Mouse (Mus musculus) adrenal gland, adult 8-10 months (tissue): ENCODE results near the gene Hsd17b1. TPM values are rescaled to one million over a fixed set of nuclear protein-coding genes. Genes with fewer than 3 reads are reported as not detected.

ENCODE experiments used
- DNase-seq: peaks from one replicate; pipeline ENCODE4 v3.0.0; 2022
- total RNA-seq, 4 experiments: library from RNA; stranded (reverse); gene quantifications; 2 replicates each; pipeline ENCODE4 v1.2.4; 2022

Gene Hsd17b1
- total RNA-seq, 4 experiments from 2014 or later = 1.7 to 2.4 (median 2.0) TPM

- DNase-seq = no peak
Observed at GRCm38 (mm10) chr11:101061049-101061448, 17.2 kb upstream of the Hsd17b1 start.

DNA sequence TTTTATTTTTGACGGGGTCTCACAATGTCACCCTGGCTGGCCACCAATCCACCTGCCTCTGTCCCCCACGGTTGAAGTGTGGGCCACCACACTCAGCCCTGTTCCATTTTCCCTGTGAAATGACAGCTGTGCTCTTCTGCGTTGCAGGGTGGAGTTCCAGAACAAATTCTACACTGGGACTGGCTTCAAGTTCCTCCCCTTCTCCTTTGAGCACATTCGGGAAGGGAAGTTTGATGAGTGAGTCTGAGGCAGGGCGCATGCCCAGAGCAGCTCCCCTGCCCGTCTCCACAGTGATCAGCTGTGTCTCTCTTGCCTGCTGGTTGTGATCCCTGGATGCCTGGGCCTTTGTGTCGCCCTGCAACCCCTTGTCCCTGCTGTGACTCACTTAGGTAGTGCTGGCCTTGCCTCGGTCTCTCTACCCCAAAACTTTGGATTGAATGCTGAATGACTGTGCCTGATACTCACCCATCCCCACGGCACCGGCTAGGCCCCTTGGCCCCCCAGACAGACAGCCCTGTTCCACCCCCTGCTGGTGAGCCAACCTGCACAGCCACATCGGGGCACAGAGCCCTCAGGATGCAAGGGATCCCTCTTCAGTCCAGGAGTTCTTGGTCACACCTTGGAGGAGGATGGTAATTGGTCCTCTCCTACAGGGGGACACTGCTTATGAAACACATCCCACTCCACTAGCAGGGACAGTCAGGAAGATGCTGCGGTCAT, 15.9 kb upstream of the Hsd17b1 start:
- peak; percentile 45 for DNase-seq

DNA sequence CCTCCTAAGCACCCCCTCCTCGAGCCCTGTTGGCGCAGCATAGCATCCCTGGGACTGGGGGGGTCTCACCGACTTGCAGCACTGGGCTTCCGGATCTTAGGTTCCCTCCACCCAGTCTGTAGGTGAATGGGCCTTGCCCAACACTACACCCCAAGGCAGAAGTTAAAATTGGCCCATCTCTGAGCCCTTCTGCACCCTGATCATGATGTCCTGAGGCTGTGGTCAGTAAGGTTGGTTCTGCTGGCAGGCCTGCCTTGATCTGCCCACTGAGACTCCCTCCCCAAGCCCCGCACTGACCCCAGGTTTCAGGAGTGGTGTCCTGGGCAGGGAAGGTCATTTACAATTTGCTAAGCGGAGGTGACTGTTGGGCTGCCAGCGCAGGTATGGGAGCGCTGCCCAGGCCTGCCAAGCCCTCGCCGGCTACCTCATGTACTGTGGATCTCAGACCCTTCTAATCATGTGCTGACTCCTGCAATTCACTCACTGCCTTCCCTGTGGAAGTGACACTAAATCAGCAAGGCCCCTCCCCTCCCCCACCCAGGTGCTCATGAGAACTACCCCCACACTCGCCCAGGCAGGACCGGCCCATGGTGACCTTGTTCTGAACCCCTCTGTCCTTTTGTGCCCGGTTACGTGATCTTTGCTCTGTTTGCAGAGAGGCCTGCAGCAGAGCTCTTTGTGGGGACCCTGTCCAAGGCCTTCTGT, 15.1 kb upstream of the Hsd17b1 start:
- DNase-seq = peak; percentile 15

- DNase-seq = peak; percentile 58
Observed at GRCm38 (mm10) chr11:101063676-101064327, 14.4 kb upstream of the Hsd17b1 start.

DNA sequence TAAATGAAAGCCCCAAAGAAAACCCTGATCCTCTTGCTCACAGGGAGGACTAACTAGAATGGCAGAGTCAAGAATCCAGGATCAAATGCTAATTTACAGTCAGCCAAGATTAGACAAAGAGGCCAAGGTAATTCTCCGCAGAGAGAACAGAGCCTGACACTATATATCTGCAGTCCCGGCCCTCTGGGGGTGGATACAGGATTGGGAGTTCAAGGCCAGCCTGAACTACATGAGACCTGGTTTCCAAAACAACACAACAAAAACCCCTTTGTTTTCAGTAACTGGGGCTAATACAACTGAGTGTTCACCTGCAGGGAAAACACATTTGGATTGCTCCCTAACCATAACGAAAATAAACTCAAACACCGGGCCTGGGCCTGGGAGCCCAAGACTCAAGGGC, 13.7 kb upstream of the Hsd17b1 start:
- DNase-seq = peak; percentile 35

- peak; percentile 68 for DNase-seq
Observed at GRCm38 (mm10) chr11:101065002-101065401, 13.2 kb upstream of the Hsd17b1 start.

DNA sequence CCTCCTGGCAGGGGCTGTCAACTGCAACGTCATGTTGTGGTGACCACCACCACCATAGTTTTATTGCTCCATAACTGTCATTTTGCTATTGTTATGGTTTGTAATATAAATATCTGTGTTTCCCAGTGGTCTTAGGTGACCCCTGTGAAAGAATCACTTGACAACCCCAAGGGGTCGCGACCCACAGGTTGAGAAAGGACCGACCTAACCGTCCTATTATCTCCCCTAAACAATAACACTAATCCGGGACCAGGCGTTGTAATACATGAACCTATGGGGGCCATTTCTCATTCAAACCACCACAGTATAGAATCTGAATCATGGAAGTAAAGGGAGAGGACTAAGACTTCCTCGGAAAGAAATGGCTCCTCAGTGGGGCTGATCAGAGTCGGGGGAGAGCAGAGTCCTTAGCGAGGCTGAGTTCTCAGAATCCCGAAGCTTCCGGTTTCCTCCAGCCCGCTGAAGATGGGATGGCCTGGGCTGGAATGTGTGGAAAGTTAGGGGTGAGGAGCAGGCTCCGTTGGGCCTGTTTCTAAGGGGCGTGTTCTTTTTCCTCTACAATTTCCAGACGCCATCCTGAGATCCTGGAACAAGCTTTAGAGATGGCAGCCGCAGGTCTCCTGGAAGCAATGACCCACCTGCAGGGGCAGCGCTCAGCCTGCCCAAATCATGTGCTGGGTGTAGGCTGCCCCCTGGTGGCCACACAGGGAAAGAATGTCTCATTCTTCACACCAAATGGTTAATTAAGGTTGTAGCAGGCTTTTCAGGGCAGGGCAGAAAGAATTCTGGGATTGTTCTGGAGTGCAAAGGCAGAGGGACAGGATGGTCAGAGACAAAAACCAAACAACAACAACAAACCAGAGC, 11.4 kb upstream of the Hsd17b1 start:
- DNase-seq = peak; percentile 71

DNA sequence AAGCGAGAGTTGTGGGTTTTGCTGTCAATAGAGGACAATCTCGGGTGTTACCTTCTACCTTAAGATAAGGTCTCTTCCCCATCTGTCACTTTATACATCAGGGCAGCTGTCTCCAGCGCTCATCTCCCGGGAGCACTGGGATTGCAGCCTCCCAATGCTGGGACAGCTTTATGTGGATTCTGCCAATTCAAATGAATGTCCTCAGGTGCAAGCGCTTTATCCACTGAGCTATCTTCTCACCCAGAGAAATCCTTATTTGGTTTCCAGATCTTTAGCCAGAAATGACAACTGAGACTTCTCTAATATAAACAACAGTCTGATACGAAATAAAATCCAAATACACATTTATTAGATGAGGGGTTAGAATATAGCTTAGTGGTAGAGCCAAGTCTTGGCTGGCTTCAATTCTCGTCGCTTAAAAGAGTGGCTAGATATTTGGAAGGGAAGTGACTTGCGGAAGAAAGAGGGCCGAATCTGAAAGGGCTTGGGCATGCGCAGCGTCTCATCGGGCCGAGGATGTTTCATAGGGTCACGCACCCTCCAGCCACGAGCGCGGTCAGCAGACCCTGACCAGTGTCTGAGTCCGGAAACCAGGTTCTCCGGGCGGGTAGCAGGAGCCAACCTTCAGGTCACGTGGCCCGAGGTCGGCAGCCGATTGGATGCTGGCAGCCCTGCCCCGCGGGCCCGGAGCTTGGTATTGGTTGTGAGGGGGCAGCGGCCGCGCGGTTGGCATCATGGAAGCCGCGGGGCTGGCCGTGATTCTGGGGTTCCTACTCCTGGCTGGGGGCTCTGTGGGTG, 8.6 kb upstream of the Hsd17b1 start, which contains the start of gene Naglu:
Naglu (plus strand) TSS at position 622 of the 798 bp plus-strand sequence.
- peak; percentile 96 for DNase-seq

DNA sequence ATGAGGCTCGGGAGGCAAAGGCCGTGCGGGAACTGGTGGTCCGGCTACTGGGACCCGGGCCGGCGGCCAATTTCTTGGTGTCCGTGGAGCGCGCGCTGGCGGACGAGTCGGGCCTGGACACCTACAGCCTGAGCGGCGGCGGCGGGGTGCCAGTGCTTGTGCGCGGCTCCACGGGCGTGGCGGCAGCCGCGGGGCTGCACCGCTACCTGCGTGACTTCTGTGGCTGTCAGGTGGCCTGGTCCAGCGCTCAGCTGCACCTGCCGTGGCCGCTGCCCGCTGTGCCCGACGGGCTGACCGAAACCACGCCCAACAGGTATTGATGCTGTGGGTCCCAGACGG, 8.1 kb upstream of the Hsd17b1 start:
- no peak for DNase-seq

- no peak for DNase-seq
Observed at GRCm38 (mm10) chr11:101070987-101071386, 7.2 kb upstream of the Hsd17b1 start.

- DNase-seq = peak; percentile 12
Observed at GRCm38 (mm10) chr11:101071810-101072428, 6.3 kb upstream of the Hsd17b1 start.

DNA sequence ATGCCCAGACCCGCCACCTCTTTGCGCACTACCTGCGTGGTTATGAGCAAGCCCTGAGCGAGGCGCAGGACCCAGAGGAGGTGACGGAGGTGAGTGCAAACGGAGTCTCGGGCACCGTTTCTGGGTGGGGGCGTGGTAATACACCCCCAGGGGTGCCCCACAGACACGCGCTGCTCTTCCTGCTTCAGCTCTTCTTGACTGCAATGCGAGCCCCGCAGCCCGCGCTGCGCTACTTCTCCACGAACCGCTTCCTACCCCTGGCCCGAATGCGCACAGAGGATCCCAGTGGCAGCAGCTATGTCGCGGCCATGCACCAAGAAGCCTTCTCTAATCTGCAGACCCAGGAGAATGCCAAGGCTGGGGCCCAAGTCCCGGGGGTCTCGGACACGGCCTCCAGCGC, 1.5 kb downstream of the Hsd17b1 start:
- peak; percentile 20 for DNase-seq

DNA sequence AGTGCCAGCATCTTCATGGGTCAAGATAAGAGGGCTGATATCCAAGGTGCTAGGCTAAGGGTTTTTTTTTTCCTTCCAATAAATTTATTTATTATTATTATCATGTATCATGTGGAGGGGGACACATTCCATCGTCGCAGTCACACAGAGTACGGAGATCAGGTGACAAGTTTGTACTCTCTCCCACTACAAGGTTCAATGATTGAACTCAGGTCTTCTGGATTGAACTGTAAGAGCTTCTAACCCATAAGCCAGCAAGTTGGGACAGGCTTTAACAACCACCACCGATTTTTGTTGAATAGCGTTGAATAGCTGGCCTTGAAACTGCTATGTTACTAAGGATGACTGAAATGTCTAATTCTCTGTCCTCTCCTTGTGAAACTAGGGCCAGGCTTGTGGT, 2.2 kb downstream of the Hsd17b1 start:
- no peak for DNase-seq

DNA sequence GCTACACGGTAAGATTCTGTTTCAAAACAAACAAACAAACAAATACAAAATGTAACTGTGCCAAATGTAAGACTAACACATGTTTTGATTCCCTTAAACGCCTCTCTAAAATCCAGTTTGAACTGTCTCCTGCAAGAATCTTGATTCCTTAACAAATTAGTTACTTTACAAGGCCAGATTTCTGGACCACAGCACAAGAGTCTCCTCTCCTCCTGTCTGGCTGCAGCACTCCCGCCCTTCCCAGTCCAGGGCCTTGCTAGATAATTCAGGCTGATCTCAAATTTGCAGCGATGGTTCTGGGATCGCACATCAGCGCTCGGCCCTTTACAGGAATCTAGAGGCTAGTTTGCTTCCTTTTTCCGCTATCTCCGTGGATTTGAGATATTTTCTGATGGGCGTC, 3.4 kb downstream of the Hsd17b1 start:
- no peak for DNase-seq

GRCm38 (mm10) chr11:101082208-101083082, 4.2 kb downstream of the Hsd17b1 start, which contains the start of gene Coasy:
Coasy (plus strand) TSS chr11:101082565.
- peak; percentile 82 for DNase-seq

DNA sequence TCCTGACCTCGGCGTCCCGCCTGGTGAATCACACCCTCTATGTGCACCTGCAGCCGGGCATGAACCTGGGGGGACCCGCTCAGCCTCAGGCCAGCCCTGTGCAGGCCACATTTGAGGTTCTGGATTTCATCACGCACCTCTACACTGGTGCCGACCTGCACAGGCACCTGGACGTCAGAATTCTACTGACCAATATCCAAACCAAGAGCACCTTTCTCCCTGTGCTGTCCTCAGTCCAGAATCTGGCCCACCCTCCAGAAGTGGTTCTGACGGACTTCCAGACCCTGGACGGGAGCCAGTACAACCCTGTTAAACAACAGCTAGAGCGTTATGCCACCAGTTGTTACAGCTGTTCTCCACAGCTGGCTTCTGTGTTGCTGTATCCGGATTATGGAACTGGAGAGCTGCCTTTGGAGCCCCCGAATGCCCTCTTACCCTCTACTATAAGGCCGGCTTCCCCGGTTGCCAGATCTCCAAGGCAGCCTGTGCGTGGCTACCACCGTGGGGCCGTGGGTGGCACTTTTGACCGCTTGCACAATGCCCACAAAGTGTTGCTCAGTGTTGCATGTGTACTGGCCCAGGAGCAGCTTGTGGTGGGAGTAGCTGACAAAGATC, 5.0 kb downstream of the Hsd17b1 start:
- DNase-seq = peak; percentile 31

DNA sequence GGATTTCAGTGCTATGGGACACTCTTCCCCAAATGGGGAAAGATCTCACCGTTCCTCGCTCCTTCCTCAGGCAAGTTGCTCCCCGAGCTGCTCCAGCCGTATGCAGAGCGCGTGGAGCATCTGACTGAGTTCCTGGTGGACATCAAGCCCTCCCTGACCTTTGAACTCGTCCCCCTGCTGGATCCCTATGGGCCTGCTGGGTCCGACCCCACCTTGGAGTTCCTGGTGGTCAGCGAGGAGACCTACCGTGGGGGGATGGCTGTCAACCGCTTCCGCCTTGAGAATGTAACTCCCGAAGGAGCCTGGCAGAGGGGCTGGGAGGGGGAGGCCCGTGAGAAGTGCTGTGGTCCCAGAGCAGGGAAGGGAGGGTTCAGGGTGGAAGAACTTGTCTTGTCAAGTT, 6.0 kb downstream of the Hsd17b1 start:
- no peak for DNase-seq

DNA sequence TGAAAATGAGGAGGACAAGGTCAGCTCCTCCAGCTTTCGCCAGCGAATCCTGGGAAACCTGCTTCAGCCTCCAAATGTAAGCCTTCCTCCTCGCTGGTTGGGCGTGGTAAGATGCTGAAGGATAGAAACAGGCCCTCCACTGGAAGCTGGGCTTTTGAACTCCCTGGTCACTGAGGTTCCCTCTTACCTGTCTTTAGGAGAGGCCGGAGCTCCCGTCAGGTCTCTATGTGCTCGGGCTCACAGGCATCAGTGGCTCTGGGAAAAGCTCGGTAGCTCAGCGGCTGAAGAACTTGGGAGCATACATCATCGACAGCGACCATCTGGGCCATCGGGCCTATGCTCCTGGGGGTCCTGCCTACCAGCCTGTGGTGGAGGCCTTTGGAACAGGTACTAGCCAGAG, 6.6 kb downstream of the Hsd17b1 start:
- no peak for DNase-seq

- no peak for DNase-seq
Observed at GRCm38 (mm10) chr11:101085617-101086322, 7.6 kb downstream of the Hsd17b1 start.
